Mouse (Mus musculus) E14TG2a.4 (cell line): ENCODE data around the gene Utrn.

Experiments
- CTCF ChIP-seq: conservative IDR thresholded peaks from 2 replicates; pipeline ENCODE4 v1.5.1; 2014; ENCODE audit warnings: low read length
- NANOG ChIP-seq: IDR thresholded peaks from 2 replicates; pipeline ENCODE4 v1.6.1; 2014; ENCODE audit warnings: borderline replicate concordance, low read length, mixed read lengths
- POU5F1 ChIP-seq: IDR thresholded peaks from 2 replicates; pipeline ENCODE4 v1.6.1; 2014; ENCODE audit warnings: low read length, borderline replicate concordance

- TF ChIP-seq CTCF (no peak), NANOG (no peak), POU5F1 (no peak)
These were observed 51.8 kb downstream of the Utrn start for GRCm38 (mm10) chr10:12817409-12817808.
